Mouse (Mus musculus) cerebellum, postnatal 36 days (tissue): ENCODE results near the gene Bbs9.

ENCODE experiments used
- DNase-seq, 2 experiments: peaks; one replicate each; pipeline ENCODE4 v3.0.0; 2021 to 2022; ENCODE audit warnings: mixed read lengths in 2 of 2

Bbs9 gene

DNA sequence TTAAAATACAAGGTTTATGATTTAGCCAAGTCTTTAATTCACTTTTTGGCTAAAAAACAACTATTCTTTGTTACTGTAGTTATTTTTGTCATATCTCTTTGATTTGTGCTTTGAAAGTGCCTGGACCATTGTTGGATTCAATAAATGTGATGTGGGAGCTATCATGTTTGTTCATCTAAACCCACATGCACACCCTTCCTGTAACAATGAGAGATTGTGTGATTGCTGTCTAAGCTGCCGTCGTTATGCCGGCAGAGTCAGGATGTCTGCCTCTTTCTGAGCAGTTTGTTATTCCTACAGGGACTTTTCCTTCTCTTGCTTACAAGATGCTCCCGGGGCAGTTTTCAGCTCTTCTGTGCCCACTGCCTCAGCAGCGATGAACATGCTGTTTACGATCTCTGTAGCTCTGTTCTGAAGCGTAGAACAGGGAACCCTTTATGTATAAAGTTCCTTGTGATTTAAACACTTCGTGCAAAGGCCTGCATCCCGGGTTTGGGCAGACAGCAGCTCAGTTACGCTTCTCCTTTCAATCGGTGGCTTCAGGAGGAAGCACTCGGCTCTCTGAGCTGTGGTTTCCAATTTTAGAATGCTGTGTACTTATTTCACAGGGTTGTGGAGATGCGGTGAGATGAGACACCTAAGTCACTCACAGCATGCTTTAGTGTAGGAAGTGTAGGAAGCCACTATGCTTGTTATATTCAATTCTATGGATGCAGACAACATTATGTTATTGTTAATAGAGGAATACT lies 165.3 kb downstream of the Bbs9 start:
- DNase-seq = no peak

DNA sequence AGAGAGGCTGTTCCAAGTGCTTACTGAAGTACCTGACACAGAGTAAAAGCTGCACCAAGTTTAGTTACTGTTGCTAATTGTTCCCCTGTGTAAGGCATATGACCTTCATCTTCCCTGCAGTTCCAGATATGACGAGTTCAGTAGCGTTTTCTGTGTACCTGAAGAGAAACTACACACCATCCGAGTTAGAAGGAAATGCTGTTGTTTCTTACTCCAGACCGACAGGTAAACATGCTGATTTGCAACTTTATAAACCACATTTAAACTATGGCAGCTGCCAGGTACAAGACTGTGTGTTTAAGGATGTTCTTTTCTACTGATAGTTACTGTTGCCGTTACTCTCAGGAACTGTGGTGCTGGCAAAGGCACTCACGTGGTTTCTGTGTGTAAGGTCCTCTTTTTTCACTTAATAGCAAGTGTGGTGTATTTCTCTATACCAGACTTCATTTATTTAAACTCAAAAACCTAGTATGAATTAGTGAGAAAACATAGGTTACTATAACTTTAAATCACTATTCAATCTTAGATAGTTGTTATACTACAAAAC lies 170.4 kb downstream of the Bbs9 start:
- no peak for DNase-seq

DNA sequence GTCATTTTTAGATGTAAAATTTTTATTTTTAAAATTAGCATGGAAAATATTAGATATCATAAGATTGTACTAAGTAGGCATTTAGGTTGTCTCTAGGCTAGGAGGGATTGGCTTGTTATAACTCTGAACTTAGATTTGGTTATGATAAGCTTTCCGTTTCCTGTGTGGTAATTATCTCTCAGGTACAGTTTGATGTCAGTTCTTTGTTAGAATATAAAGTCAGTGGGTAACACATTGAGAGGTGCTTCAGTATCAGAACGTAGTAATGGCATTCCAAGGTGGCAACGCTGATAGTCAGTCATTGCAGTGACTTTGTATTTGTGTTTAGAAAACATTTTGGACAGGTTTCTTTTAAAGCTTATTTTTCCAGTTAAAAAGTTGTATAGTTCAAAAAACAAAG lies 170.9 kb downstream of the Bbs9 start:
- DNase-seq = no peak

DNA sequence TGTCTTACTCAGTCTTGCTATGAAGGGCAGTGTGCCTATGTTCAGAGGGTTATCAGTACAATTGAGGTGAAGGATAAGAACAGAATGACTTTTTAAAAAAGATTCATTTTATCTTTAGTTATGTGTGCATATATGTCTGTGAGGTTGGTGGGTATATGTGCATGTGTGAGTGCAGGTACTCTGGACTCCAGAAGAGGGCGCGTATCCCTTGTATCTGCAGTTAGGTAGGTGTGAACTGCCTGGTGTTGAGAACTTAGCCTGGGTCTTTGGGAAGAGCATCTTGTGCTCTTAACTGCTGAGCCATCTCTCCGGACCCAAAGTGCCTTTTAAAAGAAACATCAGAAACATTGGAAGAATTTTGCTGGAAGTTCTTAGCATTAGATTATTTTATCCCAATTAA lies 172.6 kb downstream of the Bbs9 start:
- no peak for DNase-seq

DNA sequence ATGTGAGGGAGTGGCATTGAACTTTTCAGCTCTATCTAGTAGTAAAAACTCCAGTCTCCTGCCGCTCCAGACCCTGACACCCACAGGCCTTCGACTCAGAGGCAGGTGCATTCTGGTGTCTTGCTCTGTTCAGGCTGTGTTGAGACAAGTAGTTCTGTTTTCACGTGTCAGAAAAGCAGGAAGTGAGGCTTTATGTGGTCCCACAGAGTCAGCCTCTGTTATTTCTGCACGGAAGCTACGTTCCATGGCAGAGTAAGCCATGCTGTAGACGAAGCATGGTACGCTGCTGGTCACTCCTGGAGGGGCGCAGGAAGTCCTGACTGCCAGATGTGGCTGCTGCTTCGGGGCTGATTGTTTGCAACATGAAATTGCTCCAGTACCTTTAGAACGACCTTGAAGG lies 174.1 kb downstream of the Bbs9 start:
- no peak for DNase-seq

DNA sequence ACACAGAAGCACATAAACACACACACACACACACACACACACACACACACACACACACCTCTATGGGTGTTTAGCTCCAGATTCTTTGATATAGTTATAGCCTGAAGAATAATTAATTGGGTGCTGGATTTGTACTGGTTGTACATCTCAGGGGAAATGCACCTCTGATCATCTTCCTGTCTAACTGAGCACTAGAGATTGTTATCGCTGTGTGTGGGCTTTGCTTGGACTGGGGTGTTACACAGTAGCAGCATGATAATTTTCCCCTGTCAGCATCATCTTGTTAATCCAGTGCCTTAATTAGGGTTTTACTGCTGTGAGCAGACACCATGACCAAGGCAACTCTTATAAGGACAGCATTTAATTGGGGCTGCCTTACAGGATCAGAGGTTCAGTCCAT lies 175.3 kb downstream of the Bbs9 start:
- DNase-seq = no peak

DNA sequence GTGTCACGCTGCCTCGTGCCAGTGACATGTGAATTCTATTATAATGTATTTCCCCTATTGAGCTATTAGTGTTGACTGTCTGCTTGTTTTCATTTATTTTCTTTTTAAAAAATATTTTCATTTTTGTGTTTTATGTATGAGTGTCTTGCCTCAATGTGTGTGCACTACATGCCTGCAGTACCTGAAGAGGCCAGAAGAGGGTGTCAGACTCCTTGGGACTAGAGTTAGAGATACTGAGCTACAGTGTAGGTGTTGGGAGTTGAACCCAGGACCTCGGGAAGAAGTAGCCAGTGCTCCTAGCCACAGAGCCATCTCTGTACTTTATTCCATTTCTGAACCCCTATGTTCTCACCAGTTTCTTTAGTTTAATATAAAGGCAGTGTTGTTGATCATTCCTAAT lies 176.1 kb downstream of the Bbs9 start:
- DNase-seq = no peak

DNA sequence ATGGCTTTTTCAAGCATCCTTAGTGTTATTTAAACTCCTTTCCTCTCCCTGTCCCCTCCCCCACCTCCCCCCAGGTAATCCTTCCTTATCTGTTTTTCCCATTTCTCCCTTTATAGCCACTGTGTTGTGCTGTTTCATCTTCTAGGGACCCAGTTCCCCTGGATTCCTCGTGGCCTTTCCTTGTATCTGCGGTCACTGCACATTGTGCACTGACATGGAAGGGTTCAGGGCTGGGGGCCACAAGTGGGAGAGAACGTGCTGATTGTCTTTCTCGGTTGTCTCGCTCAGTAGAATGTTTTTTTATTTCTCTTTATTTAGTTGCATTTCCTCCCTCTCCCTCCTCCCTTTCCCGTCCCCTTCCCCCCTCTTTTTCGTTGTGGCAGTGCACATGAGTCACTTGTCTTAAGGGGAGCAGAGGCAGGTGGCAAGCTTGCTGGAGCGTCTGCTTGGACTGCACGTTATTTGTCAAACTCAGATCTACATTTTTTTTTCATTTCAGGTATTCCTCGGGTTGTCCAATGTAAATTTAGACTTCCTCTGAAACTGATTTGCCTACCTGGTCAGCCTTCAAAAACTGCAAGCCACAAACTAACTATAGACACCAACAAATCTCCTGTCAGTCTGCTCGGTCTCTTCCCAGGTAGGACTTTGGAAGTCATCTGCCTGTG lies 179.3 kb downstream of the Bbs9 start:
- DNase-seq = no peak

DNA sequence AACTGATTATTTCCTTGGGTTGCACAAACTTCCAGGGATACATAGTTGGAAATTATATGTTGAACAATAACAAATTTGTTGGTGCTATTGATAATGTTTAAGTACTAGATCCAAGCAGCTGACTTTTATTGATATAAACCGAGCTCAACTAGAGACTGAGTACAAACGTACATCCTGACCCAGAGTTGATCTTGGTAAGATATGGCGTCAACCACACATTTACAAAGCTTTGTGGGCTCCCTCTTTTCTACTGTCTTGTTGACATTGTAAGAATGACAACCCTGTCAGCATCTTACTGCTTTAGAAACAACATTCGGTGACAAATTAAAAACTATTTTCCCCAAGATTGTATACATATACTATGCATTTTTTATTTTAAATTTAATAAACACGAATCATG lies 181.7 kb downstream of the Bbs9 start:
- no peak for DNase-seq

DNA sequence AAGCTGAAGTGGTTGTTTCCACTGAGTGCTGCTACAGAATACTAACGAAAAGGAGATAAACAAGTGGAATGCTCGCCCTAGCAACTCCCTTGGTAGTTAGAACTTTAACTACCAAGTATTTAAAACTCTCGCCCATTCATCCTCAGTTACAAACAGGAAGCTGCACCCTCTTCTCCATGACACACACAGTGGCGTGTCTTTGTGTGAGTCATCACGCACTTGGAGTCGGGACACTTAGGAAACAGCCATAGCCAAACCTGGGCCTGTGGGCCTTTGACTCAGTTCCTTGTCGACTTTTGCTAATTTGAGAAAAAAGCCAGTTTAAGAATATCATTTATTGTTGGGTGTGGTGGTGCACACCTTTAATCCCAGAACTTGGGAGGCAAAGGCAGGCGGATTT lies 189.6 kb downstream of the Bbs9 start:
- DNase-seq = no peak

DNA sequence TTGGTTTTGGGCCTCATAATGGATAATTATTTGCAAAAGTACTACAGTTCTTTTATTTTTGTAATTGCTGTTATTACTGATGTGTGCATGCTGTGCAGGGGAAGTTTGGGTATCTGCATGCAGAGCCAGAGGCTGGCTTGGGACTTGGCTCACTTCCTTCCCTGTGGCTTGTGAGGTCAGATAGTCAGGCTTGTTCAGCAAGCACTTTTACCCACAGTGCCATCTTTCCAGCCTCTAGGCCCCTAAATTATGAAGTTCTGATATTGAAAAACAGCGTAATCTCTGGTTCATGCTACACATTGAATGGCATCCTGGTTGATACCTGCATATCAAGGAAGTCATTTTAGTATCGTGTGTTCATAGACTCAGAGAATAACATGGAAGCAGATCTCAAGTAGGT lies 197.4 kb downstream of the Bbs9 start:
- no peak for DNase-seq

DNA sequence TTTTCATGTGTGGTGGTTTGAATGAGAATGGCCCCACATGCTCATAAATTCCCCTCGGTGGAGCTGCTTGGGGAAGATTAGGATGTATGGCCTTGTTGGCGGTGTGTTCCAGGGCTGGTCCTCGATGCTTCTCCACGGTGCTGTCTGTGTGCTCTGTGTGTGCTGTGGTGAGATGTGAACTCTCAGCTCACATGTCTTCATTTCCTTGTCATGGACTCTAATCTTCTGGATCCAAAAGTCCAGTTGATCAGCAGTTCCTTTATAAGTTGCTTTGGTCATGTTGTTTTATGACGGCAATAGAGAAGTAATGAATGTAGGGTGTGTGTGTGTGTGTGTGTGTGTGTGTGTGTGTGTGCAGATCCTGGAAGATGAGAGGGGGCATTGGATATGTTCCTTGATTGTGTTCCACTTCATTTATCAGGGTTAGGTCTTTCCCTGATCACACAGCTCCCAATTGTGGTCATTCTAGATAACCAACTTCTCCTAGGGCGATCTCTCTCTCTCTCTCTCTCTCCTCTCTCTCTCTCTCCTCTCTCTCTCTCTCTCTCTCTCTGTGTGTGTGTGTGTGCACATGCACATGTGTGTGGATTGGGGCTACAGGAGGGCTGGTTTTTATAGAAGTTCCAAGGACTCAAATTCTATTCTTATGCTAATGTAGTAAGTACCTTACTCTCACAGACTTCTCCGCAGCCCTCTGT lies 201.8 kb downstream of the Bbs9 start:
- no peak for DNase-seq

DNA sequence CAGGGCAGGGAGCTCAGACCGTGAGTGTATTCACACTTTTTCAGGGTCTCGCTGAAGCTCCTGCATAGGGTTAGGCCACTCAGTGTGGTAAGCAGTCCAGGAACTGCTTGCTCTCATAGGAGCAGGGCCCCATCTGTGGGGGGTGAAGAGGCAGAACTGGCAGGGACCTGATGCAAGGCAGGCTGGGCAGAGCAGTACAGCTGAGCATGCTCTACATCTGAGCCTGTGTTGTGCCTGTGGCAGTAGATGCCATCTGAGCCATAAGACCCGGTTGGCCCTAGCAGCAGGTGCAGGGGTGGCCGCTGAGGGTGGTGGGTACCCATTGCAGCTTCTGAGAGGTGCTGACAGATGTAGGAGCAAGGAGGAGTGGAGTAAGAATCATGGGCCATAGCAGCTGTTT lies 202.5 kb downstream of the Bbs9 start:
- DNase-seq = no peak

DNA sequence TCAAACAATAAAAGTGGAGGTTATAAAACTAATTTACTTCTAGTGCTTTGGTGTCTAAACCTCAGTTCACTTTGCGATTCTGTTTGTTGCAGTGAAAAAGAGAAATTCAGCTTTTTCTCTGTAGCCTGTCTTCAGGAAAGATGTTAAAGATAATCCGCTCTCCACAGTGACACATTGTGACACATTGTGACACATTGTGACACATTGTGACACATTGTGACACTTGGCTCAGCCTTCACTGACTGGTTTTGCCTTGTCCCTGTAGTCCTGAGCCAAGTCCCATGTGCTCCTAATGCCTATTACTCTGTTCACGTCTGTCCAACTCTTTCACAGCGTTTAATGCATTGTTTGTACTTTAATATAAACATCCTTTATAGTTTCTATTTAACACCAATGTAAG lies 203.0 kb downstream of the Bbs9 start:
- no peak for DNase-seq

DNA sequence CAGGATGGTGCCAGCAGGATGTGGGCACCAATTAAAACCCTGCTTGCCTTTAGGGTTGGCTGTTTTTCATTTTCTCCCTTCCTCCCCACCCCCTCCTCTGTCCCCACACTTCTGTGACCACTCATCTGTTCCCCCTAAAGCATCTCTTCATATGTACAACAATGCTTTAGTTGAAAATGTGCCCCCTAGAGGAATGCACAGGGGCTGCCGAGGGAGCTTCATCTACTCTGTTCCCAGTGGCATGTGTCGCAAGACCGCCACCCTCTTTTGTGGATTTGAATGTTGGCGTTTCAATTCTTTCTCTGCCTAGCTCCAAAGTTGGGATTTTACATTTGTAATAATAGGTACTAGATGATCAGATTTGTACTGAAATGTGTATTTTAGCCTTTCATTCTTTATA lies 204.0 kb downstream of the Bbs9 start:
- no peak for DNase-seq

DNA sequence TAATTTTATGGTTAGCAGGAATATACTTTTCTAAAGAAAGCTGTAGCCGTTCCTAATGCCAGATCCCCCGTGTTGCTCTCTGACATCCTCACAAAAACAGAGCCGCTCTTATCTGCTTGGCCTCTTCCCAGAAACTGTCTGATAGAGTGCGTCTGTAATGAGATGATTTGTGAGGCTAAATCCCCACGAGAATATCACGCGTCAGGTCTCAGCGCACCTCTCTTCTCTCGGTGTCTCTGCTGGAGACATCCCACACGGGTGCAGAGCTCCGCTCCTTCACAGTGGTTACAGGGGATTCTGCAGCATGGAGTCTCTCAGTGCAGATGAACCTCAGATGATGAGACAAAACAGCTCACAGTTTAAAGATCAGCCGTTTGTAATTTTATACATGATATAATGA lies 204.5 kb downstream of the Bbs9 start:
- no peak for DNase-seq

DNA sequence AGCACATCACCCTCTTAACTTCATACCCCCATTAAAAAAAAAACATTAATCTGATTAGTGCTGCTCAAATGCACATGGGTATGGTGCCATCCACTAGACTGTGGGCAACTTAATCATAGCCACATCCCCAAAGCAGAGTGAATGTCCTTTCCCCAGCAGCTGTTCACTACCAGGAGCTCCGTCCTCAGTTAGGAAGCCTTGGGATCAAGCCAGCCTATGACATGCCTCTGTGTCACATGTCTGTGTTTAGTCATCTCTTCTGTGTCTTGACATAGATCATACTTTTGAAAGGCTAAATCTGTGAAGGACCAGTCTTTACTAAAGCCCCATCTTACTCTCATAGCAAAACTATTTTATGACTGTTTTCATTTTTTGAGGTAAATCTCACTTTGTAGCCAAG lies 205.0 kb downstream of the Bbs9 start:
- DNase-seq = no peak

DNA sequence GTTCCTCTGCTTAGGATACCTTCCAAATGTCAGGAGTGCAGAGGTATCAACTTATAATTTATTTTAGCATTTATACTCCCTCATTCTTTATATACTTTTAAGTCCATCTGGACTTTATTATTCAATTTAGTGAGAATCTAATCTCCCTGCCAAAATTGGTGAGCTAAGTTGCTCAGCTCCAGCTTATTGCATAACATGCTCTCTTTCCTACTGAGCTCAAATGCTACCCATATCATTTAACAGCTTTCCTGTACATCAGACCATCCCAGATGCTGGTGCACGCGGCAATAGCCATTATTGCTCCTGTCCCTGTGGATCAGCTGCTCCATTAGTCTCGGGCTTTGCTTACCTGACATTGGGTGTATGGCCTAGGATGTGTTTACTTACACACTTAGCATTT lies 208.3 kb downstream of the Bbs9 start:
- DNase-seq = no peak

DNA sequence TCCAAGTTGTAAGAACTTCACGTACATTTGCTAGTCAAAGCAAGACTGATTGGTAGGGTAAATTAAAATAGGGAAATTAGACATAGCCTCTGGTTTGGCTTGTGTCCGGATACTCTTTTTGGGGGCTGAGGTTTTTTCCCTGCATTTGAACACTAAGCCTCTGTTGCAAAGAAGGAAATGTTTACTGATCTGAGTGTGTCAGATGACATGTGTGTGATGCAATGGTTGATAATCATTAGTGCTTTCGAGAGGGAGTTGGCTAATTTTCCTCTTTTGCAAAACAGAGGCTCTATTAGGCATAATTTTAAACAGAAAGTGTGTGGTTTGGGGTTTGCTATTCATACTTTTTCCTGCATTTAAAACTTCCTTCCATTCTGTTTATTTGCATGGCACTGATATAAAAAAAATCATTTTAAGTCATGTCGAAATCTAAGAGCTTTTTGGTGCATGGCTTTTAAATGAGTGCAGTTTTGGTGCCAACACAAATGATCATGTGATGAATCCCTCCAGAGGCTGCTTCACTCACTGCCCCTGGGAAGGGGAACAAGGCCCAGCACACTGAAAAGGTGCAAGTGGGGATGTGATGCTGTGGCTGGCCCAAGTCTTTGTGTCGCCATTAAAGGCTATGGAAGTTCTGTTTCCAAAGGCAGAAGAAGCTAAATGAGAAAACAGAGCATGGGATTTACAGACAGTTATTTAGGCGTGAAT lies 211.4 kb downstream of the Bbs9 start:
- DNase-seq = no peak

DNA sequence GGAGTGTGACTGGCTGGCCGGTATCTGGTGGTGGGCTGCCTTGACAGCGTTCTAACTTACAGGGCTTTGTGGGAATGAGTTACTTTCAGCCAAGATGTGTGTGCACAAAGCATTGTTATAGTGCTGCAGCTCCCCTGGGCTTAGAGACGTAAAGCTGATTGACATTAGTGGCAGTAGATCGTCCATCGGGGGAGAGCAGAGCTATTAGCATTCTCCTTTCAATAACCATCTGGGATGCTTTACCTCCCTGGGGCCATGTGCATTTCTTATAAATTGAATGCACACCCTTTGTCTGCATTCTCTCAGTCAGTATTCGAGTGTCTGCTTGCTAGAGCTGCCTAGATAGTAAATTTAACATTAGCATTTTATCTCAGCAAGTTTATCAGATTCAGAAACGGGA lies 214.7 kb downstream of the Bbs9 start:
- no peak for DNase-seq

DNA sequence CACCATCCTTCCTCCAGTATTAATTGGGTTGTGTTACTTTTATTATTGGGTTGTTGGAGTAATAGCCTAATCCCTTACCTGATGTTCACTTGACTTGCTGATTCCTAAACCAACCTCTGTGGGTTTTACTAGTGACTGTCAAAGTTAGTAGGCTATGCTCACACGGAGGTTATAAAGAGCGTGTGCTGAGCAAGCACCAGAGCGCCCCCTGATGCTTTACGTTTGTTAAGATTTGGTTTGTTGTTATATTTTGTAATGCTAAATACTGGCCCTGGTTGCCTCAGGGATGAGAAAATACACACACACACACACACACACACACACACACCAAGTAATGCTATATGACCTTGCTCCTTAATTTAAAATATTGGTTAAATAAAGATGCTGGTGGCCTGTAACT lies 219.9 kb downstream of the Bbs9 start:
- no peak for DNase-seq

DNA sequence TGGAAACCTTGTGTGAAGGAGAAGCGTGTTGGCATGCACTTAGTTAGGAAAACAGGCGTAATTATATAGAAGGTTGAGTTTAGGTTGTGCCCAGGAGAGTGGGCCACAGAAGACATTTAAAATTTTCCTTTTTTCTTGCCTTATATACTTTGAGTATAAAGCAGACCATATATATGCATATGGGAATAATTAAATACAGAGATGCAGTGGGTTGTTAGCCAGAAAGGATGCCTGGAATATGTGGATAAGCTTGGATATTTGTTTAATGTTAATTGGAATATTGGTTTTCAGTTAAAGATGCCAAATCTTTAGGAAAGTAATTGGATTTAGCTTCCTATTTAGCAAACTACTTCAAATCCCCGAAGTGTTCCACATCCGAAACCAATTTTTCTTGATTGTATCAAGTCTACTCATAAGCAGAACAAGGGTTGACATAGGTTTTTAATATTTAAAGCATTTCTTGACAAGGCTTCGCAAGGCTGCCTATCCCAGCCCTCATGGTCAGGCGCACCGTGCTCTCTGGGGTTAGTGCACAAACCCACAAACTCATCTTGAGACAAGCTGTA lies 221.4 kb downstream of the Bbs9 start:
- no peak for DNase-seq

DNA sequence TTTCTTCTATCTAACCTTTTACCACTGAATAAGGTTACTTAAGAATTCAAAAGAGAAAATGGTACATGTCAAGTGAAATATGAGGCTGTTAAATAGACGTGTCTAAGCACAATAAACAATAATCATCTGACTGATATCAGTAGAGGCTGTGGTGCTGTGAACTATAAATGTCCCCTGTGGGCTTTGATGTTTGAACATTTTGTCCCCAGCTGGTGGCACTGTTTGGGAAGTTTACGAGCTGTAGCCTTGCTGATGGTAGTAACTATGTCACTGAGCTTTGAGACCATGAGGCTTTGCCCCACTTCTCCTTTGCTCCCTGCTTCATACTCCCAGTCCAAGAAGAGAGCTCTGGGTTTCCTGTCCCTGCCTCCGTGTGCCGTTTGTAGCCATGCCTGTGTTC lies 222.3 kb downstream of the Bbs9 start:
- DNase-seq = no peak
